Mouse (Mus musculus): ENCODE data around the gene Nfam1.

The Nfam1 gene

DNA sequence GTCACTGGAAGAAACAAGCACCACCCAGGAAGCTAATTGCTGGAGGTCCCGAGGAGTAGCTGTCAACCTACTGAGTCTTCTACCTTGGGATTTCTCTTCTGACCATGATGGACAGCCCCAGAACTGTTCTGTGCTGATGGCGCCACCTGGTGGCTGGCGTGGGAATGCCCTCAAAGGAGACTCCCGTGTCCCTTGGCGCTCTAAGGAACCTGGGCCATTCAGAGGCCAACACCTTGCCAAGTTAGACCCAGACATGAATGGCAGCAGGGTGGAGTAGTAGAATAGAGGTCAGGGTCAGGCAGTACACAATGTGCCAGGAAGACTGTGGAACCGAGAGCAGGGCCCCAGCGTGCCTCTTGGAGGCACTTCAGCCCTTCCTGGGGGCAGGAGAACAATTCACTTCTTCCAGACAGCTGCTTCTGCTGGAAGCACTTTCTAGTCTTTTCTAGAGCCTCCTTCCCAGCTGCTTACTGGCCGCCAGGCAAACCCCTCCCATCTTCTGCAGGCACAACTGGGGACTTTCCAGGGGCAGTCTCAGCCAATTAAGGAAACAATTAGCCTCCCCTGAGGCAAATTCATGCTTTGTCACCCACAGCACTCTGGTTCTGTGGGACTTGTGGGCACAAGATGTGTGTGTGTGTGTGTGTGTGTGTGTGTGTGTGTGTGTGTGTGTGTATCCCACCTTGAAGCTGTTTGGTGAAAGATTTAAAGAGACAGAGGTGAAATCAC, 4.8 kb upstream of the Nfam1 start:
- DNase-seq: peak; percentile 92

DNA sequence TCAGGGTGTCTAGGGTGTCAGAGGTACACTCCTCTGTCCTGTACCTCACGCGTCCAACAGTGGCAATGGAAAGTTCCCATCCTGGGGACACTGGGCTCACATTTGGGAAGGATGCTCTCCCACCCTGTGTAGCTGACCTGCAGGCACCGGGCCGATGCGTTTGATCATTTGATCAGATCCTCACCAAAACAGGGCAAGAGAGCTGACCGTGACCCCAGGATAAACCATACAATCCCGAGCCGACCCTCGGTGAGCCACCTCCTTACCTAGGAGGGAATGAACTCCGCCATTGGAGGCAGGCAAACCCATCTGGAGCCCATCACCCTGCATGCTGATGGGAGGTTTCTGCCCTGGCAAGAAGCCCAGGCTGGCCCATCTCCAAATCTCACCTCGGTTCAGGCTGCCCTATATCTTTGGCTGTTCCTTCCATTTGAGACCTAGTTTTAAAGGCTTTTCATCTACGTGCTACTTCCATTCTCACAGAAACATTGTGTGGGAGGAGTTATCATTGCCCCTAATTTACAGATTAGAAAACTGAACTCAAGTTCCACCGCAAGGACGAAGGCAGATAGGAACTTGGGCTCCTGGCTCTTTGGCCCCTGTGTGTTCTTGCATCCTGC, 3.9 kb upstream of the Nfam1 start:
- peak; percentile 69 for DNase-seq

DNA sequence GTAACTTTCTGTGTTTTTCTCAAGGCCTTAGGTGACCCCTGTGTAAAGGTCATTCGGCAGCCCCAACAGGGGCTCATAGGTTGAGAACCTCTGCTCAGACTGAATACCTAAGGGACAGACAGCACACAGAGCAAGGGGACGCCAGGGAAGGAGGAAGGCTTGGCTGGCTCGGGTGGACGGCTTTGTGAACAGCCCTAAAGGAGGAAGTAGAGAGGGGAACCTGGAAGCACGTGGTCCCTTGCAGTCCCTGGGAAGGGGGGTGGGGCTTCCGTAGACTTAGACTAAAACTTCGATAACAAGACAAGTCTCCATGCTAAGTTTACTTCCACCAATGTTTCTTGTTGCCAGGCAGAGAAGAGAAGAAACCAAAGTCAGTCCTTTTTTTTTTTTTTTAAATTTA, 3.0 kb upstream of the Nfam1 start:
- DNase-seq: no peak

DNA sequence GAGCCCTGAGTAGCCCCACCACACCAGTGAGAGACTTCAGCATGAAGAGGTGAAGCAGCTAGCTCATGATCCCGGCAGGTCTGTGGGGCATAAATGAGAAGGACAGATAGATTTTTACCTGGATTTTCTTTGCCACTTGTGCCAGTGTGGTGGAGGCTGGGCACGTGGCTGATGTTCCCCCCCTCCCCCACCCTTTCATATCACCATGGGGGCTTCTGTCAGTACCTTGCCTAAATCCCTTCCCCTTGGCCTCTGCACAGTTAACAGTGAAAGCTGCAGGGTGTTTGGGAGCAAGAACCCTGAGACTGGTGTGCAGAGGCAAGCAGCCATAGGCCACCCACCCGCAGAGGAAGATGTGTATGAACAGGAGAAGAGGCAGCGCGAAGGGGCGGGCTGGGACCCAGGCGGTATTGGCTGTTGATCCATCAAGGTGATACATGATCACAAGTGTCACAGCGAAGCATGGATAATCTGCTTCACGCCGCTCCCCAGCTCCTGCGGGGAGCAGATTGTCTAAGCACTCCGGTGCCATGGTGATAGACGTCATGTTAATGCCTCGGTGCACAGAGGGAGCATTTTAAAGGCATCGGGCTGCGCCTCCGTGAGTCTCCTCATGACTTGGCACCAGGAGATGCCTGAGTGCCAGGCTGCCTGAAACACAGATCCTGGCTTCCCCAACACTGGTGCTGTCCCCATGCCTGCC, 1.3 kb upstream of the Nfam1 start:
- DNase-seq: no peak

DNA sequence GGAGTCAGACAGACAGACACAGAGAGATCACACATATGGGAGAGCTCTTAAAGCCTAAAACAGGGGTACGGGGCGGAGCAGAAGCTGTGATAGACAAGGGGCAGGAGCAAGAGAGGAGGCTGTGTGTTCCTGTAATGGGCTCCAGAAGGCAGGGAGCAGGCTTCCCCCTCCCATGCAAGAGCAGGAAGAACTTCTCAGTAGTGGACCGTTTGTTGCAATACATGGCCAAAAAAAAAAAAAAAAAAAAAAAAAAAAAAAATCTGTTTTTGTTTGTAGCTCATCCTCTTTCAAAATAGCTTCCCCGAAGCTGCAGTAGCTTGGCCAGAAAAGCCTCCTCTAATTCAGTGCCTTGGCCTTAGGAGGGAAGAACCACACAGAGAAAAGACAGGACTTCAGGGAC, 2.2 kb downstream of the Nfam1 start:
- DNase-seq: no peak

DNA sequence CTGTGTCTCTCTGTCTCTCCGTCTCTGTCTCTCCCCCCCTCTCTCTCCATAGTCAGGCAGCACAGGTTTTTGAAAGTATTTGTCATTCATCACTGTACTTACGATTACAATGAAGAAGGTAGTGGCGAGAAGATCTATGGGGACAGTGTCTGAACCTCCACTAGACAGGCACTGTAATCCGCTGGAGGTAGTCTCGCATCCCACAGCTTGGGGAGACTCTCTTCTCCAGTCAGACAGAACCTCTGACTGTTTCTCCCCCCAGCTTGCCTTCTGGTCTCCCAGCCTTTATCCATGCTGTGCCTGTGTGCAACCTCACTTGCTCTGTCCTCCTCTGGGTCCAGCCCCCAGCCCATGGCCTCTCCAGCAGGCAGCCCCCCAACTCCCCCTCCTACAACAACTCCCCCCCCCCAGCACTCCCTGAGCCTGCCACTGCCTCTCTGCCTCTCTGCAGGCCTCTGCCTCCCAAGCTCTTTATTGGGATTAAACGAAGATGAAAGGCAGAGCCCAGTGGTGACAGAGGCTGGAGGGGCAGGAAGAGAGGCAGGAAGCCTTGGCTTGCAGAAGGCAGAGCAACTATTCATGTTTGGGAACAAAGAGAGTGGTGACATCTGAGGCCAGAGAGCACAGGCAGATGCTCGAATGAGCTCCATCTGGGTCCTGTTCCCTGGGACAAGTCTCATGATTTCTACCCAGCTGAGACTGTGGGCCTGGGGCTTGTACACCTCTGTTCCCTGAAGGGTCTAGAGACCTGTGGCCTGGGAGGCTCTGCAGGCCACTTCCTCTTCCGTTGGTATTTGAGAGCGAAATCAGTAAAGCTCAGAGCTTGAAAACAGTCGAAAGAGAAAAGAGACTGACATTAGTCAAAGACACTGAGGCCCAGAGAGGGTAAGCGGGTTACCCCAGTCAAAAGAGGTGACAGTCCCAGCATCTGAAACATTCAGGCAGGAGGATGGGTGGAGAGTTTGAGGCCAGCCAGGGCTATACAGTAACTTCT, 3.1 kb downstream of the Nfam1 start:
- no peak for DNase-seq

DNA sequence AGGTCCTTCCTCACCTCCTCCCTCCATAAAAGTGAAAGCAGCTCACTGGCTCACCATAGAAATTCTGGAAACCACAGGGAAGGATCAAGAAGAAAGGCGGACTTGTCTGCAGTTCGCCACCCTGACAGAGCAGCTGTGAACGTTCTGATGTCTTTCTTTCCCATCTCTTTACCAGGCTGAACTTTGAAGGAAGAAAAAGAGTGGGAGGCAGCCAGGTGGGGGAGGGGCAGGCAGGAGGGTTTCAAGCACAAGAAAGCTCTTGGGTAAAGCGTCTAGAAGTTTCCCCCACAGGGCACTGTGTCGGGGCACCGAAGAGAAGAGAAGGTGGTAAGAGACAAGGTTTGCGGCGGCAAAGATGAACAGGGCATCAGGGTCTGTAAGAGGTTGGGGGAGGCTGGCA, 7.0 kb downstream of the Nfam1 start:
- DNase-seq: no peak

DNA sequence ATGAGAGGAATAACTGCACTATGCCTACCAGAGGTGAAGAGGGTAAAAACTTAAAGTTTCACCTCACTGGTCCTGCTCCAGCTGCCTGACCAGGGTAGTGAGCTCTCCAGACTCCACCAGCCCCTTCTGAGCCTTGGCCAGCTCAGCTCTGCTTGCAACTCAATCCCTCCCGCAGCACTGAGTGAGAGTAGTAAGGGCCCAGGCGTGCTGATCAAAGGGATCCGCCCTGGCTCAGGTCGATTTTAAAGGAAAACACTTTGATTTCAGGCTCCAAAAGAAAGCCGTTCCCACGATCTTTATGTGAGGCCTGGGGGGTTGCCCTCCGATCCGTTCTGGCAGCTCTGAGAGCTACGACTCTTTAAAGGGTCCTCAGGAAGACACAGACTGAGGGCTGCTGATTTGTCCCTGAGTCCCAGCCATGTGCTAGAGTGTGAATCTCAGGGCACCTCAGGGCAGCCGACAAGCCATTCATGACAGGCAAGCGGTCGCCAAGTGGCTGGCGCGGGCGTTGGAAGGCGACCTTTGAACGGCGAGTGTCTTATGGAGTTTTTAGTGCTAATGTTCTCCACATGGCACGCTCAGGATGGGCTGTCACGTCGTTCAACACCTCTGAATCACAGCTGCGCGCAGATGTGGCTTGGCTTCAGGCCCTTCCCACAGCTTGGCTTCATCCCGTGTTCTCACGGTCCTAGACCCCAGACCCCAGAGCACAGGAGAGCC, 7.9 kb downstream of the Nfam1 start:
- peak; percentile 50 for DNase-seq

DNA sequence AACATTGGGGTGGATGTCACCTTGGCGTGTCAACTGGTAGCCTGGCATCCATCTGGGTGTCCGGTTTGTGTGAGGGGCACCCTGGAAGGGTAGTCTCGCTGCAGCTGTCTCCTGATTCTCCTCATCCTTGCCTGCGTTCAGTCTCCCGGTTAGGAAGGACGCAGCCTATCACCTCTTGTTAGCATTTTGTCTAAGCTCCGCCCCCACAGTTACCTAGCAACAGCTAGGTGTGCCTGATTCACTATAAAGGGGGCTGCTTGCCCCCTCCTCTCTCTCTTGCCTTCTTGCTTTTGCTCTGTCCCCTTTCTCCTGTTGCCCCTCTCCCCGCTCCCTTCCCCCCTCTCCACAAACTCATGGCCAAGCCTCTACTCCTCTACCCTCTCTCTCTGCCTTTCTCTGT, 10.2 kb downstream of the Nfam1 start:
- no peak for DNase-seq

DNA sequence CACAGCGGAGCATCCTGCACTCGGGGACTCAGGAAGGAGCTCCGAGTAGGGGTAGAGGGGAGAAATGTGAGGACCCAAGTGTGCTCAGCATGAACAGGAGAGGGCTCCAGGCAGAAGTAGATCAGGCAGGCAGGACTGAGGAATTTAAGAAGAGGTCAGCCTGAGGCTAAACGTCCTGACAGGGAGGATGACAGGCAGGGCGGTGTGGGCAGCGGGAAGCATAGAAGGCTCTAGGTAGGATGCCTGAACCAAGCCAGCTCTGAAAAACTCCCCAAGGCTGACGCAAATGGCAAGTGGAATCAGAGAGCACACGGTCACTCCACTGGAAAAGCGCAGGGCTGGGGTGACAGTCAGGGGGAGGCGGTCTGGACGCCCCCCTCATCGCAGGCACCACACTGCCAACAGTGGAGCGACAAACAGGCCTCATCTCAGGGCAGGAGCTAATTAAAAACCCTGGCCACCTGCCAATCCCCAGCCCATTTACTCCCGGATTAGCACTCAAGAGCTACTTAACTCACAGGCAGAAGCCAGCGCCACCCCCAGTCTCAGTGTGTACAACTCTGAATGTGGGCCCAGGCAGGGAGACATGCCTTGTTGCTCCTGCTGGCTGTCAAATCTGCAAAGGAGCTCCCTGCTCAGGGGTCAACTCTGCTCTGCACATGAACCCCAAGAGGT, 22.0 kb downstream of the Nfam1 start:
- peak; percentile 34 for DNase-seq

DNA sequence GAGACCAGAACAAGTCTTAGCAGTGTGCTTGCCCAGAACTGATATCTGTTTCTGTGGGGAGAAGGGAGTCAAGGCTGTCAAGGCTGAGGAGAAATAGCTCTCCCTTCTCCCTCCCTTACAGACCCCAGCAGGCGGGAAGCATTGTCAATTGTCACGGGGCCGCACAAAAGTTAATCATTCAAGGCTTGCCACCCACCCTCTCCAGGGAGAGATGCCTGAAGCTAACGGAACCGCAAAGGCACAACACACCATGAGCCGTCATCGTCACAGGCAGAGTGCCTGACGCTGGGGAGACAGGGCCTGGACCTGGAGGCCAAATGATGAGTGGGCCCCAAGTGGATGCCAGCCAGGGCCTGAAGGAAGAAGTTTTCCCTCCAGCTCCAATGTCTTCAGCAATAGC, 22.7 kb downstream of the Nfam1 start:
- DNase-seq: no peak

DNA sequence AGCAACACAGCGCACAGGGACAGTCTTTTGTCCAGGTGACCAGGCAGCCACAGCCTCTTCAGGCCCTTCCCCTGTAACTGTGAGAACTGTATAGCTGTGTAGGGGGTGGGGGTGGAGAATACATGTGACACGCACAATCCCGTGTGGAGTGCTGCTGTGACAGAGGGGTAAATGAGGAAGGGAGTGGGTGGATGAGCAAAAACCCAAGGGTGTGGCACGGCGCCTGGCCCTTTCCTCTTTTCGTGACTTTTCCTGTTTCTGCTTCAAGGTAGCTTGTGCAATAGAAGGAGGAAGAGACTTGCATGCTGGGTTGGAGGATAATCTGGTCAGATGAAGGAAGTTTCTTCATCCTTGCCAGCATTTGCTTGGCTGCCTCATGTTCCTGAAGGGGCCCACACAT, 23.6 kb downstream of the Nfam1 start:
- DNase-seq: no peak

DNA sequence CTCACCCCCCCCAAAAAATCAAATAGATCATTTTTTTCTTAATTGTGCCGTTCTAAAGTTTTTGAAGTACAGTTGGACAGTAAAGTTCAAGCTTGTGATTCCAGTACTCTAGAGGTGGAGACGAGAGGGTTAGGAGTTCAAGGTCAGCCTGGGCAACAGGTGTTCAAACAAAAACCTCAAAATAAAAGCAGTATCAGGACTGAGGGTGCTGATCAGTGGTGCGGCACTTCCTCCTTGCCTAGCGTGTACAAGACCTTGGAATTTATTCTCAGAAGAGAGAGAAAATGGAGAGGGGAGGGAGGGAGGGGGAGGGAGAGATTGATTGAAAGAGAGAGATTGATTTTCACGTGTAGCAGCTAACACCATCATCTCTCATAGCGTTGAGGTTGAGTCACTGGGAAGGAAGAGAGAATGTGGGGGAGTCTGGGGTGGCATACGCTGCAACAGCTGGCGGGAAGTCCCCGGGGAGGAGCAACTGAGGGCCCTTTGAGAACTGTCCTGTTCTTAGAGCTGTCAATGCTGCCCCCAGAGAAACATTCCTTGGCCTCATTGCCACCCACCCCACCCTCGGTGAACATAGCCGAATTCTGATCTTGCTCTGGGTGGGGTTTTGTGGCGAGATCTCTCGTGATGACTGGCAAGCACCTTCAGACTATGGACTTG, 24.2 kb downstream of the Nfam1 start:
- DNase-seq: no peak

DNA sequence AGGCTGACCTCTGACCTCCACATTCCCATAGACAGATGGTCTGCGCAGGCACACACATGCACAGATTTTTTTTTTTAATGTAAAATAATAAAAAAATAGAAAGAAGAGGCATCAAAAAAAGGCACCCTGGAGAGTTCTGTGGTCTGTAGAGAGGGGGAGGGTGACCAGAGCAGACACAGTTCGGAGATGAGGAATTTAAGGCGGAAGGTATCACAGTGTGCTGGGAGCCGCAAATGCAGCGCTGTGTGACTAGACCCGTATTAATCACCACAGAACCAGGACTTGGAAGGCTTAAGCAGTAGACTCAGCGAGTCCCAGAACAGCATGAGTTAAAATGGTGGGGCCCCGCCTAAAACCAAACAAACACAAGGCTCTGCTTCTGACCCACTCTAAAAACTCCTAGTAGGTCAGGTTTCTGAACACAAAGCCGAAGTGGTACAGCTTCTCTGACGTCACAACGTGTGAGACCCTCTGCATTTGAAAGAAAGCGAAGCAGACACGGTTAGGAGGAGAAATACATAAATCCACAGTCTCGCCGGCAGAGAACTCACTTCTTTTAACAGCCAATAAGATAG, 25.7 kb downstream of the Nfam1 start:
- no peak for DNase-seq

DNA sequence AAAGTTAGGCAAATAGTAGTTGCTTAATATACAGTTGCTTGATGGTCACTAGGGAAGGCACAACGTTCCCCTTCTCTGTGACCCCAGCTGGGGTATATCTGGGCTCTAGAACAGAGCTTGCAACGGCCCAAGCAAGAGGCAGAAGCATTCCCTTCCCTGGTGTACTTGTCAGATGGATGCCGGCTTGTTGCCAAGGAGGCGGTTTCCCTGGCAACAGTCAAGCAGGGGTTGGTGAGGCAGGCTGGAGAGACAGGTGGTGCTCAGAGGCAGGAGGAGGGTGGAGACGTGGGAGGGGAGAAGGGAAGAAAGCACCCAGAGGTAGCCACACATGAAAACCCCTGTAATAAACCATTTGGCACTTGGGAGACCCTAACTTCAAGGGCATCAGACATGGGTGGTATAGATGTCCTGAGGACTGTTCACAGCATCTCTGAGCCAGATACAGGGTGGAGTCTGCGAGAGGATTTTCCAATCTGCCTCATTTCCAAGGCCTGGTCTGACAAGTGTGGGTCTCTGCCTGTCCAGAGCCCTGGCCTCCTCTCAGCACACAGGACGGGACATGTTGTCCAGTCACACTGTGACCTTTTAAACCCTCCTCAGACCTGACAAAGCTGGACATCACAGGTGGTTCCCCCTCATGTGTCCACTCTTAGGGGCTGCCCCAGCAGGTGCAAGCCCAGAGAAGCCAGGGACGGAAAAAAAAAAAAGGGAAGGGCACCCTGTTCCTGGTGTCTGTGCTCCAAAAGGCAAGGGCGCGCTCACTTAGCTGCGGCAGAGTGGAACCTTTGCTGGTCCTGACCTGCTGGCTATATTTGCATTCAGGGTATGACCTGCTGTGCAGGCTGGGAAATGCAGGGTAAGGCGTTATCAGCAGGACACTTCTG, 30.2 kb downstream of the Nfam1 start:
- no peak for DNase-seq

DNA sequence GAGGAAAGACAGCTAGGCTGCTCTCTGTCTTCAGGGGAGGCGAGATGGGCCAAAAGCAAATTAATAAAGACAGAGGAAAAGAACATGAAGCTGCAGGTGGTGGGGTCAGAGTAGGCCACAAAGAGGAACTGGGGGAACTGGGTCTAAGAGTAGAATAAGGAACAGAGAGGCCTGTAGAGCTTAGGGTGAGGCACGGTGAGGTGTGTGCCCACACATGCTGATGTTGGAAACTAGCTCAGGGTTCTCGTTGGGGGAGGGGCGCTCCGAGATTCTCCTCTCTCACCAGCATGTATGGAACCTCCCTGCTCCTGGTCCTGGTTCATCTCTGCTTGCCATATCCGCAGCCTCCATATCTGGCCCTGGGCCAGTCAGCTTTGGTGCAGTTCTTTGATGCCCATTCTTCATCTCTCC, 34.3 kb downstream of the Nfam1 start:
- no peak for DNase-seq

DNA sequence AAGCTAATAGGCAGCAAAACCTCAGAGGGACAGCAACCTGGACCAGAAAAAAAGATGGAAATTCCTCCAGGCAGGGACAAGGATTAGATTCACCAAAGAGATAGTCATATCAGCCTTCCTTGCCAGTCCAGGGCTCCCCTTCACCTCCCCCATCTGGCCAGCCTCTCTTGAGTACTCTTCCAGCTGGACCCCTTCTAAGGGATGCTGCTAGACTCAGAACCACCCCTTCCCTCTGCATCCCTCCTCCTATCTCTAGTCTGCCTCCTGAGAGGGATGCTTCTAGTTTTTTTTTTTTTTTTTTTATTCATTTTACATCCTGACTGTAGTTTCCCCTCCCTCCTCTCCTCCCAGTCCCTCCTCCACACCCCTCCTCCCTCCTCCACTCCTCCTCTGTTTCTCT, 36.7 kb downstream of the Nfam1 start:
- no peak for DNase-seq

DNA sequence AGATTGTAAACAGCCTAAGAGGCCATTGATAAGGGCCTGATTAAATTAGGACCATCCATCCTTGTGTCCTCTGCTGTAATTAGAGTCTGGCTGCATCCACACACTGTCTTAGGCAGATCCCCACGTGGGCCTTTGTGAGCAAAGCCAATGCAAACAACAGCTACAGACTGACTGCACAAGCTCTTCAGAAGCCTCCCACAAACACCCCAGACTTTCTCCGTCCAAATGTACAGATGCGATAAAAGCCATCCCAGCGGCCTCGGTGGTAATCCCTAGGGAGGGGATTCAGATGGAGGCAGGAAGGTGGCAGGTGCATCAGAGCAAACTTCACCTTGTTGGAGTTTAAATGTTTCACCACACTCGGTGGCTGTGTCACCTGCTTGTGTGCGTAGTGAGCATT, 37.9 kb downstream of the Nfam1 start:
- DNase-seq: no peak

DNA sequence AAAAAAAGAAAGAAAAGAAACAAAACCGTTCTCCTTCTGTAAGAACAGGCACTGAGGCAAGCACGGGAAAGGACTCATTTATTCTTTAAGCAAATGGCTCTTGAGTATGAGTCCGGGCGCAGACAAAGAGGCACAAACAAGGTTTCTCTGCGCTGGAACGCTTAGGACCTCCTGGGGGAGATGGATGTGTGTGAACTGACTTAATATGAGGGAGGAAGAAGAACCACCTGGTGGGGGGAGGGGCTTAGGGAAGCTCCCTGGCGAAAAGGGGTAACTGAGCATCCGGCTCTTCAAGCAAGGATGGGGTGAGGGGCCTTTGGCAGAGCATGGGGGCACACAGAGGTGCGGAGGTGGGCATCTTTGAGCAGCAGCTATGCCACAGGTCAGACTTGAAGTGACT, 40.2 kb downstream of the Nfam1 start:
- no peak for DNase-seq
